Mouse (Mus musculus): ENCODE measurements around the gene Tnfsf9.
"Not testable (repeated sequence)": the region's sequence is repeated elsewhere in the genome, so short reads cannot be mapped to it uniquely, and the experiment has no call there.

Gene Tnfsf9

GRCm38 (mm10) chr17:57095855-57096622 lies 9.1 kb upstream of the Tnfsf9 start:
- DNase-seq (ENCODE audit: low spot score) = no peak

DNA sequence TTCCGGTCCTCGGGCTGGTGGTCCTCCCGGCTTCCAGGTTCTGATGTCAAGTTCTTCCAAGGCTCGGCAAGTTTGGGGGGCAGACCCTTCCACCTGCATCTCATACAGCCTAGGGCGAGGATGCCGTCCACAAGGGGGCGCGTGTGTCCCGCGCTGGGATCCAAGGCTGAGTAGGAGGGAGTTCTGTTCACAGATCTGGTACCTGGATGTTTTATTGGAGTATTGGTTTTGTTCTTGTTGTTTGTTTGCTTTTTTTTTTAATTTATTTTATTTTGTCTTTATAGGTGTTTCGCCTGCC lies 8.6 kb upstream of the Tnfsf9 start:
- peak; percentile 86 for DNase-seq (ENCODE audit: low spot score)

DNA sequence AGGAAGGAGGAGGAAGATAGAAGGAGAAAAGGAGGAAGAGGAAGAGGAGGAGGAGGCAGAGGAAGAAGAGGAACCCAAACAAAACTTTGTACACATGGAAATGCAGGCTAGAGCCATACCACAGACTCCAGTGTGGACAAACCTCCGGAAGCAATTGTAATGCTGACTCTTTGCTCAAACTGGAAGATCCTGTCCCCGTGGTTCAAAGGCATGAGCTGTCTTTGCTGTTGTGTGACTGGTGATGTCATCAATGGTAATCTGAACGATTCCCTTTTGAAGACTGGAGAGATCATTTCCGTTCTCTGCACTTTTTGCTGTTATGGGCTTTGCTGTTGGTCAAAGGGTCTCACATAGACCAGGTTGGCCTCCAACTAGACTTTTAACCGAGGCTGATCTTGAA lies 6.8 kb upstream of the Tnfsf9 start:
- DNase-seq (ENCODE audit: low spot score) = no peak

GRCm38 (mm10) chr17:57099629-57100325 lies 5.3 kb upstream of the Tnfsf9 start:
- no peak for DNase-seq (ENCODE audit: low spot score)

- no peak for DNase-seq (ENCODE audit: low spot score)
Observed at GRCm38 (mm10) chr17:57102276-57102675, 2.8 kb upstream of the Tnfsf9 start.

GRCm38 (mm10) chr17:57104496-57104895 lies 629 bp upstream of the Tnfsf9 start:
- DNase-seq (ENCODE audit: low spot score) = no peak

DNA sequence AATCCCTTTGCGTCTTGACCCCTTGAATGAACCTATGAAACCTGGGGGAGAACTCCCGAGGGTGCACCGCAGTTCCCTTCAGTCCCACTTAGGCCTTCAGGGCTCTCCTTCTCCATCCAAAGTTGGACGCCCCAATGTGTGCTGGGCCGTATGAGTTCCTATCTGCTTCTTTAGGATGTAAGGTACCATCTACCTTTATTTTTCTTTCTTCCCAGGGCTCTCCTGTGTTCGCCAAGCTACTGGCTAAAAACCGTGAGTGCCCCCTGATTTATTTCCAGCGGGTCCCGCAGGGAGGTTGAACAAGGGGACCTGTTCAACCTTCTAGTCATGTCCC lies 877 bp downstream of the Tnfsf9 start:
- DNase-seq (ENCODE audit: low spot score) = no peak

- DNase-seq (ENCODE audit: low spot score) = no peak
Observed at GRCm38 (mm10) chr17:57107064-57107463, 1.9 kb downstream of the Tnfsf9 start.

GRCm38 (mm10) chr17:57108040-57108665 lies 3.0 kb downstream of the Tnfsf9 start:
- DNase-seq (ENCODE audit: low spot score) = no peak

DNA sequence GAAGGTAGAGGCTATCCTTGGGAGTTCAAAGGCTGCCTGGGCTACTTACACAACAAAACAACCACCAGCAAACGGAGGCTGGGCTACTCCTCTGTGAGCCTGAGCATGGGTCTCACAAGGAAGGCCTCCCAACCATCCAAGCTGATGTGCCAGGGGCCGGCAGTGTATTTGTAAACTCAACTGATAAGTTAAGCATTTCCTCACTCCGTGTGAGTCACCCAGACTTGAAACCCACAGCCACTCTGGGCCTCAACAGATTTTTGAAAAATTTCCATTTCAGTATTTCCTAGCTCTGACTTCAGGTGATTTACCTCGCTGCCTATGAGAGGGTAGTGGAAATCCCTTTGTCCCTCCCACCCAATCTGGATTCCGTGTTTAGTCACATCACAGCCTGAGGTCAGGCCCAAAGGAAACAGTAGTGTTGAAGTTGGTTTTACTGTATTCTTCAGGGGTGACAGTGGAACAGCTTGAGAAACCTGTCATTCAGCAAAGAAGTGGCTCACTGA lies 3.6 kb downstream of the Tnfsf9 start:
- DNase-seq (ENCODE audit: low spot score) = no peak

GRCm38 (mm10) chr17:57110005-57110404 lies 4.9 kb downstream of the Tnfsf9 start:
- DNase-seq (ENCODE audit: low spot score) = no peak

GRCm38 (mm10) chr17:57112768-57113474 lies 7.8 kb downstream of the Tnfsf9 start:
- no peak for DNase-seq (ENCODE audit: low spot score)

DNA sequence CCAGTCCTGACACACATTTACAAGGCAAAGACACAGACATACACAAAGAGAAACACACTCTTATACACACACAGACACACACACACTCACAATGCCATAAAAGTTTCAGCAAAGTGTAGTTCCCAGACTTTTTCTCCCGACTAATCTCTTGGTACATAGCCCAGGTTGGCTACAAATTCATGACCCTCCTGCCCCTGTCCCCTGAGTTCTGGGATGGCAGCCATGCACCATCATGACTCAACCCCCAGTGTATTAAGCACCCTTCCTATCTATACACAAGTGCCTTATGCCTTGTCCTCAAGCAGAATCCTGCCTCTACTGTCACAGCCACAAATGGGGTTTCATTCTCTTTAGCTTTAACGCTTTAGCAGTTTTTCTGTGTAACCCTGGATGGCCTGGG lies 11.7 kb downstream of the Tnfsf9 start:
- DNase-seq (ENCODE audit: low spot score) = no peak

- no peak for DNase-seq (ENCODE audit: low spot score)
Observed at GRCm38 (mm10) chr17:57118524-57119349, 13.6 kb downstream of the Tnfsf9 start.

GRCm38 (mm10) chr17:57121856-57122255 lies 16.7 kb downstream of the Tnfsf9 start:
- no peak for DNase-seq (ENCODE audit: low spot score)

DNA sequence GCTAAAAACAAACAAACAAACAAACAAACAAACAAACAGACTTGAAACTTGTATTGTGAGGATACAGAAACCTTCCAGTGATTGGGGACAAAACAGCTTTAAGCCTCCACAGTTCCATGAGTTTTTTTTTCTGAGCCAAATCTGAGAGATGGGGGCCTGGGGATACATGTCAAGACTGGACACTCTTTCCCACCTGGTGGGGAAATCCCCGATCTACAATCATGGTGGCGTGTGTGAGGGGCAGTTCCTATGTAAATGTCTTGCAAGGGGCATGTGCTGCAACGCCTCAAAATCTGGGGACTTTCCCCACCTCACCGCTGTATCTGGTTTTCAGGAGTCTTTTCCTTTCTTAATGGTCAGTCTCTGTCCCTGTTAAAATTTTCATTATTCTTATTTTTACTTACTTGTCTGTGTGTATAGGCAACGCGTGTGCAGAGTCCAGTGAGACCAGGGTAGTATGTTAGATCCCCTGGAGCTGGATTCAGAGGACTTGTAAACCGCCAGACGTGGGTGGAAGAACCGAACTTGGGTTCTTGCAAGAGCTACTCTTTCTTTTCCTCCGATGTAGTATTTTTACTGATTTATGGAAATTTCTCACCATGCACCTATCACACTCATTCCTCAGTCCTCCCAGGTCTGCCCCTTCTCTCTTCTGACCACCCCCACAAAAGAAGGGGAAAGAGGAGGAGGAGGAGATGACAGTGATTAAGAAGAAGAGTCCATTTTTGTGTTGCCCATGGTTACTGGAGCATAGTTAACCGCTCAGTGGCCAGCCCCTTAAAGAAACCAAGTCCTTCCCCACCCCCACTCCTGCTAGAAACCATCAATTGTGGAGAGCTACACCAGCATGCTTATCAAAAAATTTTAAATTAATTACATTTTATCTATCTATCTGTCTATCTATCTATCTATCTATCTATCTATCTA lies 18.3 kb downstream of the Tnfsf9 start:
- DNase-seq (ENCODE audit: low spot score) = no peak

- DNase-seq (ENCODE audit: low spot score) = no peak
Observed at GRCm38 (mm10) chr17:57124792-57125191, 19.7 kb downstream of the Tnfsf9 start.

- DNase-seq (ENCODE audit: low spot score) = no peak
Observed at GRCm38 (mm10) chr17:57125853-57126622, 20.9 kb downstream of the Tnfsf9 start.

DNA sequence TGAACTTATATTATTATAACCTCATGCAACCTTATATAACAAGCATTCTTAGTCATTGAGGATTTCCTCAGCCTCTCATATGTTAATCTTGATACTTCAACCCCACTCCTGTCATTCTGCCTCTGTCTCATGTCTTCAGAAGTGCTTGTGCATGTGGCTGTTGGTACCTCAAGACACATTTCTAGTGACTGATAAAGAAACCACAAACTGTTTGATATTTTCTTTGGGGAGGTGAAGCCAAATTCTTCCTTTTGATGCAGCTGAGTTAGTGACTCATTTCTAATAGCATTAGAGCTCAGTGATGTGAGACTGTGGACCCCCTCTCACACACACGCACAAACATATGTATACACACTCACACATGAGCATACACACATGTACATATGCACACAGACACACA lies 26.7 kb downstream of the Tnfsf9 start:
- DNase-seq (ENCODE audit: low spot score) = no peak

DNA sequence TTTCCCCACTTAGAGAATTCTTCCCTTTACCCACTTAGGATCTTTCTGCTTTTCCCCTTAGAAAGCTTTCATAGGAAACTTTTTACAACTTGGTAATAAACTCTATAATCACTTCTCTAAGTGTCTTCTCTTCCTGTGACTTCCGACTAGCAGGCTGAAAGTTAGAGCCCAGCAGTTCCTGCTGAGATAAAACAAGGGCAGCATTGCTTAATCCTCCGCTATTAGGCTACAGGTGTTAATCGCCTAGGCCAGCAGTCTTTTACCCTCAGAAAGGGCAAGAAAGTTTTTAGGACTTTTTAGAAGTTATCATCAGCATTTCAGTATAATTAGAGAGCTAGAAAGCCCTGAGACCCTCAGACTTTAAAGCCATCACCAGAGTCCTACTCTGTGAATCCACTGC lies 28.9 kb downstream of the Tnfsf9 start:
- not testable (repeated sequence) for DNase-seq (ENCODE audit: low spot score)

All from layer of hippocampus, adult 9-10 months (tissue).